Mouse (Mus musculus) bone marrow macrophage, adult 2 months (primary cell): ENCODE results near the gene Prep.

Experiments
- CTCF ChIP-seq: IDR thresholded peaks from 2 replicates; pipeline ENCODE4 v1.5.1; 2012; ENCODE audit warnings: low read depth, mild to moderate bottlenecking, low read length, moderate library complexity
- POLR2A ChIP-seq: IDR thresholded peaks from 2 replicates; pipeline ENCODE4 v1.6.1; 2012; ENCODE audit warnings: mild to moderate bottlenecking, low read depth, low read length, borderline replicate concordance

- TF ChIP-seq POLR2A (no peak), CTCF (no peak)
Observed at GRCm38 (mm10) chr10:45067436-45067925, 478 bp downstream of the Prep start.
